Mouse (Mus musculus) left cerebral cortex, adult 18-20 months (tissue): ENCODE measurements at regions not wholly inside any gene's neighbourhood (a gene's known extent, or its start where the extent isn't known, plus 50 kb on each side); places are given as distances from the start of the nearest gene placed in this dataset.
A peak's percentile ranks its signal among the peaks of the same experiment; 100 is the strongest.

Experiments
- DNase-seq, 2 experiments: peaks; one replicate each; pipeline ENCODE4 v3.0.0; 2021 to 2022; ENCODE audit warnings: low spot score in 2 of 2, mixed read lengths in 1 of 2

- no peak for DNase-seq
Observed at GRCm38 (mm10) chr10:60937517-60937866, 106.1 kb upstream of the Unc5b start.

- DNase-seq: no peak
Observed at GRCm38 (mm10) chr10:60936659-60937516, 105.5 kb upstream of the Unc5b start.

DNA sequence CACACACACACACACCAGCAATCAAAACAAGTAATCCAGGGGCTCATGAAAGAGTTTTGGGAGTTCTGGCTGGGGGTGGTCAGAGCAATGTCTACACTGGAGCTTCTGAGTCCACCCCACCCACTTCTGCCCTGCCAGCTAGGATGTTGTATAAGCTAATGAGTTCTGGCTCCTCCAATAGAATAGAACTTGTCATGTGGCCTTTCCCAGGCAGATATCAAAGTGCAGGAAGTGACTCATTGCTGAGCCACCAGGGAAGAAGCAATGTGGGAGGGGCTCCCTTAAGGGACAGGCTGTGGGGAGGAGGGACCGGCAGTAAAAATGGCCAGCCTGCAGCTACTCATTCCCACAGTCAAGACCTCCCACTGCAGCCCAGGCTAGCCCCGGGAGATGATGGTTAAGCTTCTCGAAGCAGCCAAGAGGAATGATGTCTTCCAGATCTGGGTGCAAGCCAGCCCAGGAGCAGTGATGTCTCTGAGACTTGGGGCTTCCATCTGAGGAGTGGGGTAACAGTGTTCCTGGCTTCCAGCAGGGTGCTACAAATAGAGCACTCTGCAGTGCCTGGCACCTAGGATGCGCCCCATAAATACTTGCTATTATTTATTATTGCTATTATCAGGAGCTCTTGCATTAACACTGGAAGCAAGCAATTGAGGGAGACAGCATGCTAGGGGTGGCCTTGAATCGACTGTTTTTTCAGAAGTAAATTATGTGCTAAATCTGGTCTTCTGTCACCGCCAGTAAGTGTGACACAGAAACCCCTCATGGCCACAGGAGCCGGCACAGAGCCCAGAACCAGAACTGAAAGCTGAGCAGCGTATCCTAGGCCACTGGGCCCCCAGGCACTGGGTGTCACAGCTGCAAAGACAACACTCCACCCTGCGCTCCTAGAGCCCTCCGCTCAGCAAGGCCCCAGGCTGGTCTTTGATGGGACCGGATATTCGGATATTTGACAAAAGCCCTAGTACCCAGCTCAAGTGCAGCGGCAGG lies 103.2 kb upstream of the Unc5b start:
- peak; percentile 32 to 33 for DNase-seq

DNA sequence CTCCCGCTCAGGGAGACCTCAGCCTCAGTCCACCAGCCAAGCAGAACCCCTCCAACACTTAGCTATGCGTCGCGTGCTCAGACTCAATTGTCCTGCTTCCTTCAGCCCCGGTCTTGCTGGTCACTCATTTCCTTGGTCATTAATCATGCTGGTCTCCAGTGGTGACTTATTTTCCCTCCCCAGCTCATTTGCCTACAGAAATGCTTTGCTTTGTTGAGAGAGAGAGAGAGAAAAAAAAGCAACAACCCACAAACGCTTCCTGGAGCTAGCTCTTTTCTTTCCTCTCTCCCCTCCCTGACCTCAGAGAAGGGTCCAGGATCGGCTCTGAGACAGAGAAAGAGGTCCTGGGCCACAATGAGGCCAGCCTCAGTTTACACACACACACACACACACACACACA lies 102.5 kb upstream of the Unc5b start:
- no peak for DNase-seq

DNA sequence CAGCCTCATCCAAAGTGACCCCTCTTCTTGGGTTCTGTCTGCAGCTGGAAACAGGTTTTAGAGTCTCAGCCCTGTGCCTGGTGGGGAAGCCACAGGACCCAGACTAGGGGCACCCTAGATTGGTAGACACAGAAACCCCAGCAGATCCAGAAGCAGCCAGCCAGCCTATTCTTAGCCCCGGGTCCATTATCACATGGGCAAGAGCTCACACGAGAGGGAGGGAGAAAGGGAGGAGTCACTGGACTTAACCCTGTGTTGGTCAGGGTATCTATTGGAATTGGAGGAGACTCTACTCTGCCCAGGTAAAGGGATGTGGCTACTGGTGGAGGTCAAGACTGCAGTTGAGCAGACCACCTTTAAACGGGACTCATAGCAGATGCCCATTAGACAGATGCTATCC lies 101.5 kb upstream of the Unc5b start:
- no peak for DNase-seq

DNA sequence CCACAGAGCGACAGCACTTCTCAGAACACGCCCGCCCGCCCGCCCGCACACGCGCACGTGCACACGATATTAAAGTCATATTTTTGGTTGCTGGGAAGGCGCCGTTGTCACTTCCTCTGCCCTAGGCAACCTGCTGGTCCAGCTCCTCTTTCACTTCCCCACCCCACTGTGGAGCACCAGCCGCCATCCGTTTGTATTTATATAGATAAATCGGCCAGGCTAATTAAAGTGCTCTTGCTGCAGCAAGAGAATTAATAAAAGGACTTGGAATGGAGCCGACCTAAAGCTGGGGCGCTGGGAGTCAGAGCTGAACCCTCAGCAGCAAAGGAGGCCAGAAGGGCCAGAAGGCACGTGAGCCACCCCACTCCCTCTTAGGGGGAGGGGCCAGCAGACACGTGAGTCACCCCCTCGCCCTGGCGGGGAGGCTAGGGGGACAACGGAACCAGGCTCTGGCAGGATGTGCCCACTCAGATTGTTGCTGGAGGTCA lies 100.6 kb upstream of the Unc5b start:
- DNase-seq: peak in 1 of 2 experiments; percentile 12

GRCm38 (mm10) chr10:60928646-60929045 lies 97.3 kb upstream of the Unc5b start:
- no peak for DNase-seq

DNA sequence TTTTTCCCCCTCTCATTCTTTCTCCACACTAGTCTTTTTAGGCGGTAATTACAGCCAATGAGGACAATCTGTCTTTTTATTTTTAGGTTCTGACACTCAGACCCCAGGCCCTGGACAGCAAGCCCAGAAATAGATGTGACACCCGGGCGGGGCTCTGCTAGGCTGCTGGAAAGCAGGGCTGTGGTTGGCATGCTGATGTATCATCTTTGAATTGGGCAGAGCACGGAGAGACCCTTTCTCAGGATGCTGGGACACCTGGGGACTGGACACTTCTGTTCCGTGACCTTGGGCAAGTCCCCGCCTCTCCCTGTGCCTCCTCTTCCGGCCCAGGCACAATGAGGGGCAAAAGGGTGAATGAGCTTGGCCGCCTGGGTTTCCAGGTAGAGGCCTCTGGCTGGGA lies 96.8 kb upstream of the Unc5b start:
- no peak for DNase-seq

- DNase-seq: no peak
Observed at GRCm38 (mm10) chr10:60926632-60927031, 95.3 kb upstream of the Unc5b start.

DNA sequence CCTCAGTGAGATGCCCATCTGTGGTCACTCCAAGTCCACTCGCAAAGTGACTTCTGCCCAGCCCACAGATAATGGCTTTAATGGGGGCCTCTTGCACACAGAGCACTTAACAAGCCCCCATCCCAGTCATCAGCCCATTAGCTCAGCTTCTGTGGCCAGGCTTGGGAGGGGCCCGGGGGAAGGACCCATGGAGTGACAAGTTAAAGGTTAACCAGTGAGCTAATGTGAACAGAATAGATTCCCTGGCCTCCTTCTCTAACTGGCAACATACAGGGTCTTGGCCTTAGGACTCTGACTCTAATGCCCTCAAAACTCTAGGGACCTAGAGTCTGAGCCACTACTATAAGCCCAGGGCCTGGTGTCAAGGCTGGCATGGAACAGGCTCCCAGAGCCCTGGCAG lies 94.3 kb upstream of the Unc5b start:
- no peak for DNase-seq

GRCm38 (mm10) chr10:60925198-60925597 lies 93.8 kb upstream of the Unc5b start:
- DNase-seq: no peak

GRCm38 (mm10) chr10:60923806-60924205 lies 92.4 kb upstream of the Unc5b start:
- DNase-seq: no peak

- DNase-seq: no peak
Observed at GRCm38 (mm10) chr10:60920621-60921020, 89.2 kb upstream of the Unc5b start.

DNA sequence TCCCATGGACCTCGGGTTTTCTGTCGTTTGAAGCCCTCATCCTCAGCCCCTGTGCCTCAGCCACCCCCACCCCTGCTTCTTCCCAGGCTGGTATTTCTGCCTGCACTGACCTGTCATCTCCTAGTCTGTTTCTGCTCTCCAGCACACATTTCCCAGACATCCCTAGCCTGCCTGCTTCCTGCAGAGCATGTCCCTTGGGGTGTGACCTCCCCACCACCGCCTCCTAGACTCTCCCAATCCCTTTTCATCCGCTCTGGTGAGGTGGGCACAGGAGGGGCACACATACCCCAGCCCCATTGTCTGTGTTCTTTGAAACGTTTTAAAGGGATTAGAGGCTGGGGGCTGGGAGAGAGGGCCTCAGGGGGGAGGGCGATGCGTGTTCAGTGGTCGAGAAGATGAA lies 86.6 kb upstream of the Unc5b start:
- no peak for DNase-seq

GRCm38 (mm10) chr10:60914391-60914790 lies 83.0 kb upstream of the Unc5b start:
- DNase-seq: no peak

DNA sequence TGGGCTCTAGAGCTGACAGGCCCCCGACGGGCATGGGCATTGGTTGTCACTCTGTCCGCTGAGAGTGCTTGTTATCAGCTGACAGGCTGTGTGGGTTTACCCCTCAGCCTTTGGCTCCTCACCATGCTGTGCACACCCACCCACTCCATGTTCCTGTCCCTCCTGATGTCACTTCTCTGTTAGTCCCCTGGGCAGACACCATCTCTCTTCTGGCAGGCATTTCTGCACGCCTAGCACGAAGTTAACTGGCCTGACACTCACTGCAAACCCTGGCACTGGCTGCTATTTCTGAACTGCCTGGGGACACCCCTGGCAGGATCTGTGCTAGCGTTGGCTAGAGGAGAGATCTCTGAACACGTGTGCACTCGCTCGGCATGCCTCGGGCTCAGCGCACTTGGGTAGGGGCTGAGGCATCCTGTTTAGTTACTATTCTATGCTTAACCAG lies 82.1 kb upstream of the Unc5b start:
- DNase-seq: no peak

DNA sequence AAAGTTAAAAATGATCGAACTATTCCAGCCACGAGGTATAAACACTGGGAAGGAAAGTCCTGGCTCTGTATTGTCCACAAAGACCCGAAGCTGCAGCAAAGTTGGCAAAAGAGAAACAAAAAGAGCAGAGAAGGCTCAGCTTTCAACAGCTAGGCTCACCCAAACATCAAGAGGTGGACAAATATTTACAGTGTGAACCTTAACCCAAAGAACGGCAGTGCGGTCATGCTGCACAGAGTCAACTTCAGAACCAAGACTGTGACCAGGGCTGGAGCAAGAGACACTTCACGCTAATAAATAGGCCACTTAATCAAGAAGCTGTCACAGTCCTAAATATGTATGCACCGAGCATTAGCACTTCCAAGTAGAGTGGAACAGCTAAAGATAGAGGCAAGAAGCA lies 73.0 kb upstream of the Unc5b start:
- DNase-seq: no peak

GRCm38 (mm10) chr10:60900992-60901391 lies 69.6 kb upstream of the Unc5b start:
- DNase-seq: no peak

- no peak for DNase-seq
Observed at GRCm38 (mm10) chr10:60893810-60894147, 62.4 kb upstream of the Unc5b start.

DNA sequence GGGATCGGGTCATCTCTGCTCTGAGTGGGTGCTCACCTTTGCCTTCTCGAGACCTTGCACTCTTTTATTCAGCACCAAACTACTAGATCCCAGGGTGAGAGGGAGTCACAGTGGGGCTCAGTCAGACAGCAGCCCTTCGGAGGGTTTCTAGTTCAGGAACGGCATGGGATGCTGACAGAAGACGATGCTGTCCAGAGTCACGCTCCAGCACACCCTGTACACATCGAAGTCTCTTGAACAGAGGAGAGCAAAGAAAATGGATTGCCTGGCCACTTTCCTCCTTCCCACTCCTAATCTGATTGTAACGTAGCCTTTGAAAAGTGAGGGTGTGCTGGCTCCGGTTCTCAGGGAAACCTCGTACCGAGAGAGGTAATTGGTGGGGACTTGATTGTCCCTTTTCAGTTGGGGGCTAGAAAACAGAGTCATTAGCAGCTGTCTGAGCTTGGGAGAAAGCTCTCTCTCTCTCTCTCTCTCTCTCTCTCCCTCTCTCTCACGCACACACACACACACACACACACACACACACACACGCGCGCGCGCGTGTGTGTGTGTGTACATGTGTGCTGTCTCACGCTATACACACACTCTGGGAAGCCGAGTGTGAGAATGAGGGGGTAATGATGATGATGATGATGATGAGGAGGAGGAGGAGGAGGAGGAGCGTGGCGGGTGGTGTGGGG lies 61.9 kb upstream of the Unc5b start:
- DNase-seq: no peak

GRCm38 (mm10) chr10:60892730-60893129 lies 61.3 kb upstream of the Unc5b start:
- no peak for DNase-seq
